Mouse (Mus musculus) cerebellum, adult 9-11 months (tissue): ENCODE data around the gene Phpt1.
A peak's percentile ranks its signal among the peaks of the same experiment; 100 is the strongest.
"Not testable (repeated sequence)": the region's sequence is repeated elsewhere in the genome, so short reads cannot be mapped to it uniquely, and the experiment has no call there.

Experiments
- DNase-seq: peaks from one replicate; pipeline ENCODE4 v3.0.0; 2022

The Phpt1 gene

GRCm38 (mm10) chr2:25557964-25558360 is 17.1 kb downstream of the Phpt1 start:
- DNase-seq = no peak

DNA sequence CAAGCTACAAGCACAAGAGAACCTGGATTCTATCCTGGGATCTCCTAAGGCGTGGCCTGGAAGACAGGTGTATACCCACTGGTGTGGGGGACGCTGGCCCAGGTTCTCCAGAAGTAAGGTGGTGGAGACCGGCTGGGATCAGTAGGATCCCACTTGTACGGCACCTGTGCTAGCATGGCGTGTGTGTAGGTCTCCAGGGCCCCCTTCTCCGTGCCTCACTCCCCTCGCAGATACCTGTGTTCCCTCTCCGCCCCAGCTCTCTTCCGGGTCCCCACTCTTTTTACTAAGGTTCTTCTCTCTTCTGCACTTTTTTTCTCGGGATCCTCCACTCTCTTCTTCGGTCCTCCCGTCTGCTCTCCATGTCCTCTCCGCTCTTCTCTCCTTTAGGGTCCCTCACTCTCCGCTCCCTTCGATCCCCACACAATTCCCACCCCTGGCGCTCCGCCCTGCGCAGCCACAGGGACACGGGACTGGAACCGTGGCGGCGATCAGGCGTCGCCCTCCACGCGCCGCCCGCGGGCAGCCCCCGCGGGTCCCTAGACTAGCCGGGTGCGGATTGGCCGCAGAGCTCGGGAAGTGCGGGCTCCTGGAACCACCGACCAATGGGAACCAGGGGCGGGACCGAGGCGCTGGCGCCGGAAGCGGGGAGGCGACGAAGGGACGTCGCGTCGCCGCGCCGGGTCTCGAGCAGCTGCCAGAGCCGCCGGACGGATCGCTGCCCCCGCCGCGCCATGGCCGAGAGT is 17.6 kb downstream of the Phpt1 start, which contains the start of gene Edf1:
Edf1 (plus strand) TSS at position 627 of the 743 bp plus-strand sequence.
- peak; percentile 96 for DNase-seq

GRCm38 (mm10) chr2:25556296-25556695 is 18.7 kb downstream of the Phpt1 start:
- no peak for DNase-seq

DNA sequence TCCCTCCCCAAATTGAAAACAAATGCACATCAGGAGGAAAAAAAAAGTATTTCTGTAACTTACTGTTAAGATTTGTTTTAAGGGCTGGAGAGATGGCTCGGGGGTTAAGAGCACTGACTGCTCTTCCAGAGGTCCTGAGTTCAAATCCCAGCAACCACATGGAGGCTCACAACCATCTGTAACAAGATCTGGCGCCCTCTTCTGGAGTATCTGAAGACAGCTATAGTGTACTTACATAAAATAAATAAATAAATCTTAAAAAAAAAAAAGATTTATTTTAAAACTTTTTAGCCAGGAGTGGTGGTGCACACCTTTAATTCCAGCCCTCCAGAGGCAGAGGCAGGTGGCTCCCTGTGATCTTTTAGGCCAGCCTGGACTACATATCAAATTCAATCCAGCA is 19.5 kb downstream of the Phpt1 start:
- DNase-seq = not testable (repeated sequence)

- peak; percentile 3 for DNase-seq
Measured at GRCm38 (mm10) chr2:25553171-25553786, 21.7 kb downstream of the Phpt1 start.

DNA sequence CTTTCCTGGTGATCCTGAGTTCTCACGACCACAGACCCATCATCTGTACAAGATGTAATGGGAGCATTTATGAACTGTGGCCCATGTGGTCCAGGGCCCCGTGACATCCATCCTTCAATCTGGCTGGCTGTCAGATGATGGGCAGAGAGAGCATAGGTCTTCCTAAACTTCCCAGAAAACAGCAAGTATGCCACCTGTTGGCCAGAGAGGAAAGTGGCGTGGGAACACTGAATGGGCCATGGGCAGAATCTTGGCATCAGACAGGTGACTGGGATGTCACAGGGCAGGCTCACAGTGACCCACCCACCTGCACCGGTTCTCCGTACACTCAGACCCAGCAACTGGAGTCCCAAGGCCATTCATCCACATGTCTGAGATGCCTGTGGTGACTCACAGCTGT is 23.8 kb downstream of the Phpt1 start:
- DNase-seq = peak; percentile 74

DNA sequence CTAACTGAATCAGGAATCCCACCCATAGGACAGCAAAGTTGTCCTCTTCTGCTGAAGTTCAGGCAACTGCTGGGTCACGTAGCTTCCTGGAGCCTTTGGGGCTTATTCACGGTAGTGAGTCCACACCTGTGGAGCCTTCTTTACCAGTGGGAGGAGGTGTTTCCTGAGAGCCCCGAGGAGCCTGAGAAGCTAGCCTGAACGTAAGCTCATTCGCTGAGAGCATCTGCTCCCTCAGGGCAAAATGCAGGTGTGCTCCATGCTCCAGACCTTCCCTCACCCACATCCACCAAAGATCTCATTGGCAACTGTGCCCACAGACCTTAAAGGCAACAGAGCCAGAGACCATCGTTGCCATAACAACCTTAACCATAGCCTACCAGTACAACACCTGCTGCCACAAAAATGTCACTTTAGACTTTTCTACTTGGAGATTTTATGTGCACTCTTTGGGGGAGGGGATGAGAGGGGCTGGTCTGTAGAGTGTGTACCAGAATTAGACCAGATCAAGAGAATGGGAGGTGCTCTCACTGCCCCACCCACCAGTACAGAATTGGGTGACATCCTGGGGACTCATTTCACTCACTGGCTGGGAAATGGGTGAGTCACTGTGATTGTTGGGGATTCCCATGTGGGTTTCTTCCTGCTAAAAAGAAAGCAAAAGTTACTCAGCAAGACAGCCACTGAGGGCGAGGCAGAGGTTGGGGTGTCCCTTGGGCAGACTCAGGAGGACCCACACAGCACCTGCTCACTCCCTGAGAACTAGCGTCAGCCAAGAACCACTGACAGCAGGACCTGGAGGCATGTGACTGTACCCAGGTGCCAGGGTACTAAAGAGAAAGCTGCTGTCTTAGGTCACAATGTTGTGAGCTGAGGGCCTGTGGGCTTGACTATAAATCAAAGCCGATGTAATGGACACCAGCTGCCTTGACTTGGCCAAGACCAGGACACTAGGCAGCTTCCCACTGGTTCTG is 25.7 kb downstream of the Phpt1 start:
- DNase-seq = peak; percentile 27

- DNase-seq = peak; percentile 98
Measured at GRCm38 (mm10) chr2:25546811-25547491, 28.1 kb downstream of the Phpt1 start, which contains the start of gene Traf2. Gene Traf2, minus strand, starts transcription at chr2:25546940.

- peak; percentile 37 for DNase-seq
Measured at GRCm38 (mm10) chr2:25545996-25546810, 28.8 kb downstream of the Phpt1 start.

- no peak for DNase-seq
Measured at GRCm38 (mm10) chr2:25541644-25542367, 33.2 kb downstream of the Phpt1 start.

DNA sequence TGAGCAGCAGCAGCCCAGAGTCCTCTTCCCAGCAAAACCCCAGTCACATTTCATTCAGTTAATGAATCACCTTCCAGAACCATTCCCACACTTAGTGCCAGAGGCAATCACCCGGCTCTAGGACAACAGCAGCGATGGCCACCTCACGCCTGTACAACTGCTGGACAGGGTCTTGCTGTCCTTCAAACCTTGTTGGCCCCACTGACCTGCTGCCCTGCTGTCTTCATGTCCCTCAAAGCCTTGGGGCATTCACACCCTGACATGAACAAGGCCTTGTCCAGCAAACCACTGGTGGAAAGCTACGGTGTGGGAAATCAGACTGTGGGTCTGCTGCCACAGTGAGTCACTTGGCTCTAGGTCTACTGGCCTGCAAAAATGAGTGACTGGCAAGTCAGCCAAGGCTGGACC is 34.5 kb downstream of the Phpt1 start:
- no peak for DNase-seq

DNA sequence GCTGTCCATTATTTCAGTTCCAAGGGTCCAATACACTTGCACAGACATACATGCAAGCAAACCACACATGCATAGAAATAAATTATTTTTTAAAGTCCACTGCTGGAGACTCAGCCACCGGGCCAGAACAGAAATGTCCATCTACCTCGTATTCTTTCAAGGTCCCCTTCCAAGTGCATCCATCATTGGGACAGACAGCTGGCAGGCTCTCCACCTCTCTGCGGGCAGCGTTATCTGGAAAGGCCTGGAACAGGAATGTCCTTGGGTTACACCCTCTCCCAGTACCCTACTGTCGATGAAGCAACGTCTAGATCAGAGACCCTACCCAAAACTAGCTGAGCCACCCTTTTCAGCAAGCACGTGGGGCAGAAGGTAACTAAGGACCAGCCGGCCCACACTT is 38.5 kb downstream of the Phpt1 start:
- no peak for DNase-seq

- DNase-seq = no peak
Measured at GRCm38 (mm10) chr2:25534866-25535182, 40.2 kb downstream of the Phpt1 start.

DNA sequence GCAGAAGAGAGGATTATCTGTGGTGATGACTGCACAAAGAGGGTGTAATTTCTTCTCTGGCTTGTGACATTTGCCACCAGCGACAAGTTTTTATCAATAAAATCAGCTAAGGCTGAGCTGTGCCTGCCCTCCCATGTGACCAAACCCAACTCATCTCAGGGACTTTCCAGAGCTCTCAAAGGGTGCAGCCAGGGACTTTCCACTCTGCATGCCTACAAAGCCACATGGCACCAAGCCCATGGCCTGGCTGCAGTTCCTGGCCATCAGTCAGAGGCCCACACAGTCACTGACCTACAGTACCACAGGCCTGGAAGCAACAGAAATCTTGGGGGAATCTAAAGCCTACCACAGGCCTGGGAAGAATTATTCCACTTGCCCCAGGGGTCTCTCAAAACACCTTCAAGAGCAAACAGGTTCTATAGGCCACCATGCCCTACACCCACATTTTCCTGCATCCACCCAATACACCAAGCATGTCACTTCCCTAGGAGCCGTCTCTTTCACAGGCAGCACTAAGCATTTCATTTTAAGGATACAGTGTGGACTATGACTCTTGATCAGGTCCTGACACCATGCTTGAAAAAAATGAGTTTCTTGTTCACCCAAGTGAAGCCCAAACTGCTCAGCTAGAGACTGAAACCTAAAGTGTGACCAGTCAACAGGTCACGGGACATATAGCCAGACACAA is 40.7 kb downstream of the Phpt1 start:
- peak; percentile 86 for DNase-seq

GRCm38 (mm10) chr2:25533707-25534106 is 41.3 kb downstream of the Phpt1 start:
- no peak for DNase-seq

- DNase-seq = no peak
Measured at GRCm38 (mm10) chr2:25526510-25527302, 48.3 kb downstream of the Phpt1 start.
